Mouse (Mus musculus): ENCODE measurements around the gene Cdk6. TPM values are rescaled to one million over a fixed set of nuclear protein-coding genes. Genes with fewer than 3 reads are reported as not detected.

Cdk6 gene
- polyA plus RNA-seq, 1 experiment = 29.0 TPM

GRCm38 (mm10) chr5:3357496-3357895 lies 16.2 kb downstream of the Cdk6 start:
- Histone ChIP-seq H3K4me1 (ENCODE audit: control insufficient read depth, insufficient read depth, low read length) (no peaks in the 10 kb centered on the region), H3K27me3 (ENCODE audit: control insufficient read depth, insufficient read depth, low read length, poor library complexity, severe bottlenecking) (no peaks in the 10 kb centered on the region), H3K9me3 (replicated peaks; ENCODE audit: control insufficient read depth, insufficient read depth, low read length, poor library complexity, severe bottlenecking) (no peaks in the 10 kb centered on the region), H3K27ac (ENCODE audit: insufficient read depth, low read length) (no peak overlapping the region), H3K4me3 (ENCODE audit: low read depth, low read length) (no peak overlapping the region), H3K36me3 (ENCODE audit: control insufficient read depth, insufficient read depth, low read length, poor library complexity, severe bottlenecking) (no peaks in the 10 kb centered on the region; the same call in 1 of the 2 replicates), H3K9ac (ENCODE audit: low read depth, poor library complexity, severe bottlenecking) (no peak overlapping the region)
- TF ChIP-seq EP300 (IDR thresholded peaks at IDR 0.05; ENCODE audit: insufficient read depth, low read depth, low read length) = no peak
- no peak for TF ChIP-seq POLR2A (IDR thresholded peaks at IDR 0.05; ENCODE audit: insufficient read depth, low read length)
- no peak for TF ChIP-seq CTCF (IDR thresholded peaks at IDR 0.05; ENCODE audit: low read depth, low read length)

GRCm38 (mm10) chr5:3358687-3359520 lies 17.6 kb downstream of the Cdk6 start:
- no peaks in the 10 kb centered on the region for H3K27me3 ChIP-seq (ENCODE audit: control insufficient read depth, insufficient read depth, low read length, poor library complexity, severe bottlenecking)
- H3K9ac ChIP-seq (ENCODE audit: low read depth, poor library complexity, severe bottlenecking) = no peak overlapping the region
- no peak overlapping the region for H3K27ac ChIP-seq (ENCODE audit: insufficient read depth, low read length)
- H3K4me1 ChIP-seq (ENCODE audit: control insufficient read depth, insufficient read depth, low read length) = no peaks in the 10 kb centered on the region
- no peak for TF ChIP-seq EP300 (IDR thresholded peaks at IDR 0.05; ENCODE audit: insufficient read depth, low read depth, low read length)
- no peak for TF ChIP-seq POLR2A (IDR thresholded peaks at IDR 0.05; ENCODE audit: insufficient read depth, low read length)
- TF ChIP-seq CTCF (IDR thresholded peaks at IDR 0.05; ENCODE audit: low read depth, low read length) = no peak
- H3K9me3 ChIP-seq (replicated peaks; ENCODE audit: control insufficient read depth, insufficient read depth, low read length, poor library complexity, severe bottlenecking) = no peaks in the 10 kb centered on the region
- no peak overlapping the region for H3K4me3 ChIP-seq (ENCODE audit: low read depth, low read length)
- no peaks in the 10 kb centered on the region; the same call in 1 of the 2 replicates for H3K36me3 ChIP-seq (ENCODE audit: control insufficient read depth, insufficient read depth, low read length, poor library complexity, severe bottlenecking)

GRCm38 (mm10) chr5:3359914-3360313 lies 18.6 kb downstream of the Cdk6 start:
- TF ChIP-seq POLR2A (IDR thresholded peaks at IDR 0.05; ENCODE audit: insufficient read depth, low read length) (no peak), CTCF (IDR thresholded peaks at IDR 0.05; ENCODE audit: low read depth, low read length) (no peak), EP300 (IDR thresholded peaks at IDR 0.05; ENCODE audit: insufficient read depth, low read depth, low read length) (no peak)
- no peaks in the 10 kb centered on the region for H3K4me1 ChIP-seq (ENCODE audit: control insufficient read depth, insufficient read depth, low read length)
- H3K36me3 ChIP-seq (ENCODE audit: control insufficient read depth, insufficient read depth, low read length, poor library complexity, severe bottlenecking) = no peaks in the 10 kb centered on the region; the same call in 1 of the 2 replicates
- no peak overlapping the region for H3K27ac ChIP-seq (ENCODE audit: insufficient read depth, low read length)
- H3K27me3 ChIP-seq (ENCODE audit: control insufficient read depth, insufficient read depth, low read length, poor library complexity, severe bottlenecking) = no peaks in the 10 kb centered on the region
- H3K9me3 ChIP-seq (replicated peaks; ENCODE audit: control insufficient read depth, insufficient read depth, low read length, poor library complexity, severe bottlenecking) = no peaks in the 10 kb centered on the region
- no peak overlapping the region for H3K4me3 ChIP-seq (ENCODE audit: low read depth, low read length)
- no peak overlapping the region for H3K9ac ChIP-seq (ENCODE audit: low read depth, poor library complexity, severe bottlenecking)

- TF ChIP-seq CTCF (IDR thresholded peaks at IDR 0.05; ENCODE audit: low read depth, low read length) = no peak
- no peak for TF ChIP-seq POLR2A (IDR thresholded peaks at IDR 0.05; ENCODE audit: insufficient read depth, low read length)
- TF ChIP-seq EP300 (IDR thresholded peaks at IDR 0.05; ENCODE audit: insufficient read depth, low read depth, low read length) = no peak
- Histone ChIP-seq H3K9me3 (replicated peaks; ENCODE audit: control insufficient read depth, insufficient read depth, low read length, poor library complexity, severe bottlenecking) (no peaks in the 10 kb centered on the region), H3K9ac (ENCODE audit: low read depth, poor library complexity, severe bottlenecking) (no peak overlapping the region), H3K27ac (ENCODE audit: insufficient read depth, low read length) (no peak overlapping the region), H3K36me3 (ENCODE audit: control insufficient read depth, insufficient read depth, low read length, poor library complexity, severe bottlenecking) (no peaks in the 10 kb centered on the region), H3K27me3 (ENCODE audit: control insufficient read depth, insufficient read depth, low read length, poor library complexity, severe bottlenecking) (no peaks in the 10 kb centered on the region), H3K4me1 (ENCODE audit: control insufficient read depth, insufficient read depth, low read length) (no peaks in the 10 kb centered on the region), H3K4me3 (ENCODE audit: low read depth, low read length) (no peak overlapping the region)
These were observed 20.0 kb downstream of the Cdk6 start for GRCm38 (mm10) chr5:3361252-3361651.

GRCm38 (mm10) chr5:3362111-3362510 lies 20.8 kb downstream of the Cdk6 start:
- Histone ChIP-seq H3K4me3 (ENCODE audit: low read depth, low read length) (no peak overlapping the region), H3K27ac (ENCODE audit: insufficient read depth, low read length) (no peak overlapping the region), H3K36me3 (ENCODE audit: control insufficient read depth, insufficient read depth, low read length, poor library complexity, severe bottlenecking) (no peaks in the 10 kb centered on the region), H3K27me3 (ENCODE audit: control insufficient read depth, insufficient read depth, low read length, poor library complexity, severe bottlenecking) (no peaks in the 10 kb centered on the region), H3K9ac (ENCODE audit: low read depth, poor library complexity, severe bottlenecking) (no peak overlapping the region), H3K4me1 (ENCODE audit: control insufficient read depth, insufficient read depth, low read length) (no peaks in the 10 kb centered on the region), H3K9me3 (replicated peaks; ENCODE audit: control insufficient read depth, insufficient read depth, low read length, poor library complexity, severe bottlenecking) (no peaks in the 10 kb centered on the region)
- TF ChIP-seq CTCF (IDR thresholded peaks at IDR 0.05; ENCODE audit: low read depth, low read length) (no peak), POLR2A (IDR thresholded peaks at IDR 0.05; ENCODE audit: insufficient read depth, low read length) (no peak)
